8 mouse cellular contexts compared by ENCODE assay signal in genomic region chr5:124353726-124354547, GRCm38 (mm10). TPM values are rescaled to one million over a fixed set of nuclear protein-coding genes. Genes with fewer than 3 reads are reported as not detected.
DNase-seq lines count a peak whose midpoint lies in the region; ATAC-seq and TF ChIP-seq lines count a peak whose summit lies in the region.

No protein-coding gene starts in this region.

- peaks cover 26% of the 10 kb centered on the region for H3K4me1 ChIP-seq in embryonic facial prominence, embryonic 13.5 days
- H3K4me1 ChIP-seq in heart, embryonic 14.5 days (ENCODE audit: control insufficient read depth in 2 of 2, insufficient read depth in 2 of 2, low read length in 2 of 2): peaks cover 17 to 21% of the 10 kb centered on the region in 2 experiments
- H3K4me1 ChIP-seq in kidney, postnatal 0 days (replicated peaks; ENCODE audit: insufficient read depth, low read length): peaks cover 14% of the 10 kb centered on the region

- peak overlapping the region; percentile 90 for H3K4me2 ChIP-seq in embryonic facial prominence, embryonic 13.5 days
- peak overlapping the region; percentile 98 for H3K4me2 ChIP-seq in heart, embryonic 14.5 days (ENCODE audit: low read length)
- peak overlapping the region; percentile 98 for H3K4me2 ChIP-seq in kidney, postnatal 0 days (ENCODE audit: low read length)

- H3K36me3 ChIP-seq in embryonic facial prominence, embryonic 13.5 days: peaks cover 13% of the 10 kb centered on the region
- H3K36me3 ChIP-seq in heart, embryonic 14.5 days (ENCODE audit: control insufficient read depth, insufficient read depth, low read length): peaks cover 13% of the 10 kb centered on the region
- H3K36me3 ChIP-seq in kidney, postnatal 0 days (ENCODE audit: insufficient read depth, low read length): peaks cover 4% of the 10 kb centered on the region

- H3K27ac ChIP-seq in embryonic facial prominence, embryonic 13.5 days: peak overlapping the region; percentile 99
- peak overlapping the region; percentile 94 to 98 for H3K27ac ChIP-seq in heart, embryonic 14.5 days (replicated peaks in 1 of 2; ENCODE audit: control insufficient read depth in 1 of 2, insufficient read depth in 1 of 2, low read depth in 2 of 2, low read length in 2 of 2)
- H3K27ac ChIP-seq in kidney, postnatal 0 days: peak overlapping the region; percentile 97

- TF ChIP-seq CTCF in kidney, postnatal 0 days (IDR thresholded peaks at IDR 0.05; ENCODE audit: low read depth): peak; percentile 59; the same call in 1 of the 2 replicates

- 1% methylated on average over 45 of the region's 132 CpGs for WGBS in embryonic facial prominence, embryonic 13.5 days
- 0% methylated on average over 77 of the region's 132 CpGs for WGBS in heart, embryonic 14.5 days
- under 1% methylated on average over 72 of the region's 132 CpGs for WGBS in kidney, postnatal 0 days

- no peaks in the 10 kb centered on the region for H3K9me3 ChIP-seq in embryonic facial prominence, embryonic 13.5 days
- H3K9me3 ChIP-seq in heart, embryonic 14.5 days (ENCODE audit: control insufficient read depth, low read length): no peaks in the 10 kb centered on the region
- H3K9me3 ChIP-seq in kidney, postnatal 0 days (replicated peaks; ENCODE audit: low read length): no peaks in the 10 kb centered on the region

- no peaks in the 10 kb centered on the region for H3K27me3 ChIP-seq in embryonic facial prominence, embryonic 13.5 days
- H3K27me3 ChIP-seq in heart, embryonic 14.5 days (ENCODE audit: control insufficient read depth, insufficient read depth, low read length): no peaks in the 10 kb centered on the region
- H3K27me3 ChIP-seq in kidney, postnatal 0 days (ENCODE audit: insufficient read depth, low read length): no peaks in the 10 kb centered on the region

- DNase-seq in A20 (ENCODE audit: low read depth, low spot score): peak; percentile 79
- DNase-seq in ZHBTc4 (ENCODE audit: low read depth, low spot score): peak; percentile 77
- peak; percentile 84 for DNase-seq in kidney, postnatal 0 days (ENCODE audit: low spot score)
- peak; percentile 83 to 84 for DNase-seq in lung, postnatal 4 days
- DNase-seq in right cerebral cortex, postnatal 14 days: peak; percentile 64
- peak; percentile 24 to 50 for DNase-seq in urinary bladder, postnatal 36 days (ENCODE audit: low spot score in 2 of 2)

- peak overlapping the region; percentile 100 for H3K9ac ChIP-seq in embryonic facial prominence, embryonic 13.5 days
- peak overlapping the region; percentile 100 for H3K9ac ChIP-seq in heart, embryonic 14.5 days (ENCODE audit: low read length)
- peak overlapping the region; percentile 99 for H3K9ac ChIP-seq in kidney, postnatal 0 days (ENCODE audit: low read depth, low read length)

- peak overlapping the region; percentile 93 for H3K4me3 ChIP-seq in embryonic facial prominence, embryonic 13.5 days
- H3K4me3 ChIP-seq in heart, embryonic 14.5 days (ENCODE audit: control insufficient read depth in 1 of 2, insufficient read depth in 1 of 2, low read depth in 1 of 2, low read length in 2 of 2): peak overlapping the region; percentile 85 to 93
- H3K4me3 ChIP-seq in kidney, postnatal 0 days (replicated peaks; ENCODE audit: low read depth, low read length): peak overlapping the region; percentile 96

- ATAC-seq in embryonic facial prominence, embryonic 13.5 days (ENCODE audit: insufficient number of reproducible peaks, insufficient read depth, low FRiP score, low TSS enrichment, low read depth): no peak
- no peak for ATAC-seq in heart, embryonic 14.5 days (ENCODE audit: insufficient number of reproducible peaks, insufficient read depth, low FRiP score, low read depth)
- ATAC-seq in kidney, postnatal 0 days (replicated peaks; ENCODE audit: low FRiP score, low read depth): peak; percentile 44

RNA-seq across cellular contexts. Expression of gene Cdk2ap1, which starts 8.9 kb away (rescaled TPM):
- 40.1 and 43.8 TPM in 2 replicates for polyA plus RNA-seq in embryonic facial prominence, embryonic 13.5 days (2015; fragmentation: Nextera tagmentation; extraction: Ambion mirVana)
- 133 and 135 TPM in 2 replicates for polyA plus RNA-seq in heart, embryonic 14.5 days (2014; fragmentation: Nextera tagmentation; extraction: Ambion mirVana)
- polyA plus RNA-seq in kidney, postnatal 0 days (2015; fragmentation: Nextera tagmentation; extraction: Ambion mirVana): 57.7 and 131 TPM in 2 replicates

RNA-seq across cellular contexts. Expression of gene 2810006K23Rik, which starts 26.0 kb away (rescaled TPM):
- polyA plus RNA-seq in embryonic facial prominence, embryonic 13.5 days (2015; fragmentation: Nextera tagmentation; extraction: Ambion mirVana): 17.7 and 19.4 TPM in 2 replicates
- 14.3 and 15.5 TPM in 2 replicates for polyA plus RNA-seq in heart, embryonic 14.5 days (2014; fragmentation: Nextera tagmentation; extraction: Ambion mirVana)
- polyA plus RNA-seq in kidney, postnatal 0 days (2015; fragmentation: Nextera tagmentation; extraction: Ambion mirVana): 12.0 and 13.9 TPM in 2 replicates

RNA-seq across cellular contexts. Expression of gene Mphosph9, which starts 26.2 kb away (rescaled TPM):
- 12.5 and 14.0 TPM in 2 replicates for polyA plus RNA-seq in embryonic facial prominence, embryonic 13.5 days (2015; fragmentation: Nextera tagmentation; extraction: Ambion mirVana)
- polyA plus RNA-seq in heart, embryonic 14.5 days (2014; fragmentation: Nextera tagmentation; extraction: Ambion mirVana): 11.7 and 14.4 TPM in 2 replicates
- 5.2 and 6.0 TPM in 2 replicates for polyA plus RNA-seq in kidney, postnatal 0 days (2015; fragmentation: Nextera tagmentation; extraction: Ambion mirVana)
